Comparison of ENCODE assay signal across 16 mouse cellular contexts in the genomic region with DNA sequence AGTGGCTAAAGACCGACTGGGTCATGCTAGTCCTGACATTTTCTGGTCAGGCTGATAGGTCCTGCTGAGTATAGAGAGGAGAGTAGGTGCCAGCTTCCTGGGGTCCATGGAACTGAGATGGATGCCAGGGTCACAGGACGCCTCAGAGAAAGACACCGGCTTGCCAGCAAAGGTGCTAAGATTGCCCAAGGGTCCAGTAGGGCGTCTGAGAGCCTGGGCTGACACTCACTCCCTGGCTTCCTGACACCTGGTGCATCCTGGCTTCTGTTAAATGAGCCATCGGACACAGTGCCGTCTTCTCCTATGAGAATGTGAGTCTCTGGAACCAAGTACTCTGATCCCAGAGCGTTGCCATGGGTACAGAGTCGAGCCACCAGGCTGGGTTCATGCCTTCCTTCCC.
A peak's percentile ranks its signal among the peaks of the same experiment; 100 is the strongest.
DNase-seq lines count a peak whose midpoint lies in the region; ATAC-seq lines count a peak whose summit lies in the region.
"Had no signal": no experiment of that assay in that cellular context is flagged by ENCODE, and none has a peak within 500 bp of the region (broad histone marks: within the 10 kb centered on the region; RNA-seq: fewer than 3 reads in every experiment).

No protein-coding gene starts in this region.

- peaks cover under 1% of the 10 kb centered on the region; the same call in 1 of the 2 replicates for H3K27me3 ChIP-seq in hindbrain, embryonic 12.5 days
- H3K27me3 ChIP-seq in hindbrain, embryonic 10.5 days (ENCODE audit: insufficient read depth, poor library complexity, severe bottlenecking) = no peaks in the 10 kb centered on the region
- no peaks in the 10 kb centered on the region for H3K27me3 ChIP-seq in hindbrain, embryonic 16.5 days (replicated peaks; ENCODE audit: control insufficient read depth, insufficient read depth, low read length)
- peaks cover 6% of the 10 kb centered on the region; the same call in 1 of the 2 replicates for H3K27me3 ChIP-seq in neural tube, embryonic 15.5 days (replicated peaks)
- H3K27me3 ChIP-seq: heart, embryonic 13.5 days; liver, embryonic 13.5 days; megakaryocyte, embryonic 14.5 days had no signal

- peaks cover 18% of the 10 kb centered on the region for H3K4me1 ChIP-seq in hindbrain, embryonic 12.5 days
- peaks cover 10% of the 10 kb centered on the region for H3K4me1 ChIP-seq in hindbrain, embryonic 10.5 days (replicated peaks)
- H3K4me1 ChIP-seq in hindbrain, embryonic 16.5 days (ENCODE audit: control insufficient read depth, insufficient read depth, low read depth, low read length) = peaks cover 3% of the 10 kb centered on the region; the same call in 1 of the 2 replicates
- peaks cover 22% of the 10 kb centered on the region for H3K4me1 ChIP-seq in neural tube, embryonic 15.5 days
- H3K4me1 ChIP-seq: liver, embryonic 13.5 days had no signal

- no peaks in the 10 kb centered on the region for H3K36me3 ChIP-seq in hindbrain, embryonic 12.5 days
- H3K36me3 ChIP-seq in hindbrain, embryonic 10.5 days = no peaks in the 10 kb centered on the region
- no peaks in the 10 kb centered on the region for H3K36me3 ChIP-seq in hindbrain, embryonic 16.5 days (ENCODE audit: control insufficient read depth, insufficient read depth, low read length)
- H3K36me3 ChIP-seq in neural tube, embryonic 15.5 days = no peaks in the 10 kb centered on the region
- H3K36me3 ChIP-seq: heart, embryonic 13.5 days; limb, embryonic 10.5 days; liver, embryonic 13.5 days had no signal

- 72% methylated on average over 8 of the region's 8 CpGs for WGBS in hindbrain, embryonic 12.5 days
- WGBS in hindbrain, embryonic 10.5 days = 83% methylated on average over 8 of the region's 8 CpGs
- WGBS in hindbrain, embryonic 16.5 days = 71% methylated on average over 8 of the region's 8 CpGs
- 58% methylated on average over 8 of the region's 8 CpGs for WGBS in neural tube, embryonic 15.5 days

- H3K9ac ChIP-seq in hindbrain, embryonic 12.5 days = no peak overlapping the region
- no peak overlapping the region for H3K9ac ChIP-seq in hindbrain, embryonic 16.5 days (ENCODE audit: low read depth, low read length)
- no peak overlapping the region for H3K9ac ChIP-seq in neural tube, embryonic 15.5 days (replicated peaks)
- H3K9ac ChIP-seq: heart, embryonic 13.5 days; liver, embryonic 13.5 days had no signal

- no peaks in the 10 kb centered on the region for H3K9me3 ChIP-seq in hindbrain, embryonic 12.5 days (replicated peaks)
- no peaks in the 10 kb centered on the region for H3K9me3 ChIP-seq in hindbrain, embryonic 10.5 days
- H3K9me3 ChIP-seq in hindbrain, embryonic 16.5 days (ENCODE audit: control insufficient read depth, low read length) = no peaks in the 10 kb centered on the region
- H3K9me3 ChIP-seq in neural tube, embryonic 15.5 days (replicated peaks) = no peaks in the 10 kb centered on the region
- H3K9me3 ChIP-seq: heart, embryonic 13.5 days; limb, embryonic 10.5 days; liver, embryonic 13.5 days; megakaryocyte, embryonic 14.5 days had no signal

- ATAC-seq in hindbrain, embryonic 12.5 days (ENCODE audit: low FRiP score) = 0 out of 2 replicates have a peak, but pooled peaks have one; percentile 7
- 0 out of 2 replicates have a peak, but pooled peaks have one; percentile 15 for ATAC-seq in hindbrain, embryonic 16.5 days
- no peak for ATAC-seq in neural tube, embryonic 15.5 days (ENCODE audit: low FRiP score)
- ATAC-seq: lung, postnatal 0 days had no signal

- no peak for DNase-seq in hindbrain, embryonic 10.5 days (ENCODE audit: low spot score)
- DNase-seq in cerebellum, adult 9-10 months = peak; percentile 77
- no peak for DNase-seq in c-Kit-positive CD71-positive TER-119-positive erythroid progenitor cells, embryonic 14.5 days (ENCODE audit: low spot score)
- DNase-seq in urinary bladder, postnatal 14 days (ENCODE audit: low spot score) = no peak
- DNase-seq: gastrocnemius, postnatal 36 days; kidney, adult 2 months; kidney, postnatal 4 days; liver, embryonic 13.5 days; right cerebral cortex, postnatal 4 days had no signal

- H3K27ac ChIP-seq in hindbrain, embryonic 12.5 days = peak overlapping the region; percentile 85
- H3K27ac ChIP-seq in hindbrain, embryonic 10.5 days = no peak overlapping the region
- no peak overlapping the region for H3K27ac ChIP-seq in hindbrain, embryonic 16.5 days (ENCODE audit: low read depth, low read length)
- 0 out of 2 replicates have a peak overlapping the region, but pooled peaks have one; percentile 48 for H3K27ac ChIP-seq in neural tube, embryonic 15.5 days (replicated peaks)
- H3K27ac ChIP-seq: heart, embryonic 13.5 days; limb, embryonic 10.5 days; liver, embryonic 13.5 days had no signal

- no peak overlapping the region for H3K4me2 ChIP-seq in hindbrain, embryonic 12.5 days (replicated peaks)
- H3K4me2 ChIP-seq in hindbrain, embryonic 16.5 days (ENCODE audit: low read length) = no peak overlapping the region
- no peak overlapping the region for H3K4me2 ChIP-seq in neural tube, embryonic 15.5 days
- H3K4me2 ChIP-seq: heart, embryonic 13.5 days; liver, embryonic 13.5 days had no signal

- no peak overlapping the region for H3K4me3 ChIP-seq in hindbrain, embryonic 12.5 days
- no peak overlapping the region for H3K4me3 ChIP-seq in hindbrain, embryonic 10.5 days
- no peak overlapping the region for H3K4me3 ChIP-seq in hindbrain, embryonic 16.5 days (ENCODE audit: low read length)
- no peak overlapping the region for H3K4me3 ChIP-seq in neural tube, embryonic 15.5 days (replicated peaks)
- H3K4me3 ChIP-seq: heart, embryonic 13.5 days; limb, embryonic 10.5 days; liver, embryonic 13.5 days; megakaryocyte, embryonic 14.5 days had no signal

Comparison
In these comparisons a context has a peak if more than half of its experiments do, and no peak if none do; other contexts are left out.
1. H3K27ac ChIP-seq: peak in hindbrain, embryonic 12.5 days (single experiment) and neural tube, embryonic 15.5 days (single experiment); none in hindbrain, embryonic 10.5 days (single experiment) and hindbrain, embryonic 16.5 days (single experiment).